In the genomic region with DNA sequence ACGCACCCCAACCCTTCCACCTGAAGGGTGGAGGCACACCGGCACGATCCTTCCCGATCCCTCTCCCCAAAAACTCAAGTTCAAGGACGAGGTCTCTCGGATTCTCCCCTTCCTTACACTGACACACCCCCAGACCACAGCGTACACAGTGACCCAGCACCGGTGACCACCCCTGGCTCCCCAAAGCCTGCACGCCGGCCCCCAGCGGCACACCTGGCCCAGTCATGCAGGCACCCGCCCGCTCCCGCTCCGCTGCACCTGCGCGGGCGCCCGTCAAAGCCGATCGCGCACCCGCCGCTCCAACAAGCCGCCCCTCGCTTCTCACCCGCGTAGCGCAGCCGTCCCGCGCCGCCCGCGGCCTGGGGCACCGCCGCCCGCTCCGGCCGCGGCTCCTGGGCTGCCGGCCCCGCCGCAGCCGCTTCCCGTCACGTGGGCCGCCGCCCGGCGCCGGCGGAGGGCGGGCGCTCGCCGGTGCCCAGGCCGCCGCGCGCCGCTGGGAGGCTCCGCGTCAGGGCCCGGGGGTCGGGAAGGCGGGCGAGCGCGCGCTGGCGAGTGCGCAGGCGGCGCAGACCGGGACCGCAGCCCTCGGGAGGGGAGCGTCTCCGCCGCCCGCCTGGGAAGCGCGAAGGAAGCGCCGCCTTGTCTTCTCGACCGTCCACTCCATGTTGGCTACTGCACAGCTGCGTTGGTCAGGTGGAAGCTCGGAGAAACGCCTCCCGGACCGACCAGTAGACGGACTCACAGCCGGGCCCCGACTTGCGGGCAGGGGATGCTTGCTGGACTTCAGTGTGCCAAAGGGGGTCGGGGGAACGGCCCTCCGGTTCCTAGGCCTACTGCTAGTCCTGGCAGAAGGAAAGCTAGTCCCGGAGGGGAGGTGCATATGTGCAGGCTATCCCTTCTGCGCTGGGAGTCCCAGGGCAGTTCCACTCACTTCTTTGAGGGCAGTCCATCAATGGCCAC, we compare ENCODE assay signal across 7 mouse cellular contexts. TPM values are rescaled to one million over a fixed set of nuclear protein-coding genes. Genes with fewer than 3 reads are reported as not detected.
DNase-seq lines count a peak whose midpoint lies in the region; ATAC-seq and TF ChIP-seq lines count a peak whose summit lies in the region.

No protein-coding gene starts in this region.

- under 1% methylated on average over 92 of the region's 102 CpGs for WGBS in embryonic facial prominence, embryonic 11.5 days
- under 1% methylated on average over 96 of the region's 102 CpGs for WGBS in intestine, postnatal 0 days
- 2% methylated on average over 98 of the region's 102 CpGs for WGBS in midbrain, embryonic 10.5 days

- H3K4me3 ChIP-seq in embryonic facial prominence, embryonic 11.5 days (ENCODE audit: low read depth, low read length) = peak overlapping the region; percentile 68
- H3K4me3 ChIP-seq in intestine, postnatal 0 days (ENCODE audit: low read depth, low read length) = peak overlapping the region; percentile 77
- peak overlapping the region; percentile 86 for H3K4me3 ChIP-seq in midbrain, embryonic 10.5 days

- H3K36me3 ChIP-seq in embryonic facial prominence, embryonic 11.5 days (replicated peaks; ENCODE audit: control insufficient read depth, insufficient read depth, low read depth, low read length) = no peaks in the 10 kb centered on the region
- no peaks in the 10 kb centered on the region for H3K36me3 ChIP-seq in intestine, postnatal 0 days (ENCODE audit: control insufficient read depth, insufficient read depth)
- H3K36me3 ChIP-seq in midbrain, embryonic 10.5 days = no peaks in the 10 kb centered on the region

- no peak for TF ChIP-seq CTCF in intestine, postnatal 0 days (IDR thresholded peaks at IDR 0.05; ENCODE audit: low read depth)

- no peaks in the 10 kb centered on the region for H3K9me3 ChIP-seq in embryonic facial prominence, embryonic 11.5 days (replicated peaks; ENCODE audit: control insufficient read depth, low read length)
- no peaks in the 10 kb centered on the region for H3K9me3 ChIP-seq in intestine, postnatal 0 days (ENCODE audit: control insufficient read depth)
- H3K9me3 ChIP-seq in midbrain, embryonic 10.5 days (replicated peaks) = no peaks in the 10 kb centered on the region

- no peaks in the 10 kb centered on the region for H3K4me1 ChIP-seq in embryonic facial prominence, embryonic 11.5 days (ENCODE audit: control insufficient read depth, insufficient read depth, low read length)
- no peaks in the 10 kb centered on the region for H3K4me1 ChIP-seq in intestine, postnatal 0 days (replicated peaks; ENCODE audit: control insufficient read depth, insufficient read depth, low read length)
- peaks cover 27% of the 10 kb centered on the region for H3K4me1 ChIP-seq in midbrain, embryonic 10.5 days

- peak overlapping the region; percentile 52; the same call in 1 of the 2 replicates for H3K27ac ChIP-seq in embryonic facial prominence, embryonic 11.5 days (replicated peaks; ENCODE audit: low read depth, low read length)
- H3K27ac ChIP-seq in intestine, postnatal 0 days (ENCODE audit: low read depth, low read length) = peak overlapping the region; percentile 88
- peak overlapping the region; percentile 92 for H3K27ac ChIP-seq in midbrain, embryonic 10.5 days (replicated peaks)

- H3K27me3 ChIP-seq in embryonic facial prominence, embryonic 11.5 days (ENCODE audit: control insufficient read depth, insufficient read depth, low read length) = no peaks in the 10 kb centered on the region
- no peaks in the 10 kb centered on the region for H3K27me3 ChIP-seq in intestine, postnatal 0 days (replicated peaks; ENCODE audit: control insufficient read depth, insufficient read depth, low read length)
- peaks cover 22% of the 10 kb centered on the region; the same call in 1 of the 2 replicates for H3K27me3 ChIP-seq in midbrain, embryonic 10.5 days (ENCODE audit: low read depth, poor library complexity, severe bottlenecking)

- DNase-seq in adrenal gland, postnatal 14 days = peak; percentile 79
- peak; percentile 68 for DNase-seq in embryonic facial prominence, embryonic 11.5 days (ENCODE audit: low spot score)
- peak; percentile 62 for DNase-seq in left cerebral cortex, postnatal 4 days
- DNase-seq in midbrain, embryonic 10.5 days (ENCODE audit: low spot score) = peak; percentile 78
- peak; percentile 60 for DNase-seq in right cerebral cortex, postnatal 4 days

- intact Hi-C loops in left cerebral cortex, postnatal 4 days (cut with DNase I) = no loop called here

- H3K4me2 ChIP-seq in embryonic facial prominence, embryonic 11.5 days (ENCODE audit: low read depth, low read length) = peak overlapping the region; percentile 77
- peak overlapping the region; percentile 88 for H3K4me2 ChIP-seq in intestine, postnatal 0 days (replicated peaks; ENCODE audit: low read depth)

- ATAC-seq in embryonic facial prominence, embryonic 11.5 days (replicated peaks; ENCODE audit: insufficient number of reproducible peaks, low FRiP score, low TSS enrichment, low read depth) = peak; percentile 59
- ATAC-seq in granulocyte monocyte progenitor cell, adult 5-6 weeks (replicated peaks; ENCODE audit: poor library complexity, severe bottlenecking) = peak; percentile 80
- peak; percentile 91 for ATAC-seq in intestine, postnatal 0 days

- peak overlapping the region; percentile 87 for H3K9ac ChIP-seq in embryonic facial prominence, embryonic 11.5 days (replicated peaks; ENCODE audit: low read length)
- peak overlapping the region; percentile 92 for H3K9ac ChIP-seq in intestine, postnatal 0 days (ENCODE audit: low read depth, low read length)

RNA-seq across cellular contexts. Expression of gene Tgfbrap1, which starts 6.1 kb away (rescaled TPM):
- total RNA-seq in adrenal gland, postnatal 14 days (2021) = 25.1 and 25.8 TPM in 2 replicates
- 10.6 and 12.1 TPM in 2 replicates for polyA plus RNA-seq in embryonic facial prominence, embryonic 11.5 days (2014; fragmentation: Nextera tagmentation; extraction: Ambion mirVana)
- 17.0 and 27.6 TPM in 2 replicates for total RNA-seq in granulocyte monocyte progenitor cell, adult 5-6 weeks (2014; fragmentation: Nextera tagmentation)
- 9.0 and 11.8 TPM in 2 replicates for total RNA-seq in granulocyte monocyte progenitor cell, adult 5-6 weeks (2017)
- polyA plus RNA-seq in intestine, postnatal 0 days (2015; fragmentation: Nextera tagmentation; extraction: Ambion mirVana) = 6.1 and 6.8 TPM in 2 replicates
- 10 to 100 TPM; 42.6 to 44.5 TPM for total RNA-seq in left cerebral cortex, postnatal 4 days (2021)
- 13.5 and 14.8 TPM in 2 replicates for polyA plus RNA-seq in midbrain, embryonic 10.5 days (2016; fragmentation: Nextera tagmentation; extraction: Ambion mirVana)

RNA-seq across cellular contexts. Expression of gene AI597479, which starts 6.2 kb away (rescaled TPM):
- total RNA-seq in adrenal gland, postnatal 14 days (2021) = 14.6 and 16.6 TPM in 2 replicates
- 44.4 and 44.7 TPM in 2 replicates for polyA plus RNA-seq in embryonic facial prominence, embryonic 11.5 days (2014; fragmentation: Nextera tagmentation; extraction: Ambion mirVana)
- 9.7 and 12.7 TPM in 2 replicates for total RNA-seq in granulocyte monocyte progenitor cell, adult 5-6 weeks (2014; fragmentation: Nextera tagmentation)
- 19.9 and 20.8 TPM in 2 replicates for total RNA-seq in granulocyte monocyte progenitor cell, adult 5-6 weeks (2017)
- polyA plus RNA-seq in intestine, postnatal 0 days (2015; fragmentation: Nextera tagmentation; extraction: Ambion mirVana) = 8.6 TPM in 2 replicates
- 10 to 100 TPM; 24.6 to 26.6 TPM for total RNA-seq in left cerebral cortex, postnatal 4 days (2021)
- 41.3 and 43.8 TPM in 2 replicates for polyA plus RNA-seq in midbrain, embryonic 10.5 days (2016; fragmentation: Nextera tagmentation; extraction: Ambion mirVana)

Comparison
In these comparisons a context has a peak if more than half of its experiments do, and no peak if none do; other contexts are left out.
1. Peak in every context shown above with its lines: DNase-seq, ATAC-seq, H3K4me3 ChIP-seq and H3K27ac ChIP-seq.